Mouse (Mus musculus): ENCODE measurements at regions not wholly inside any gene's neighbourhood (a gene's known extent, or its start where the extent isn't known, plus 50 kb on each side); places are given as distances from the start of the nearest gene placed in this dataset.

DNA sequence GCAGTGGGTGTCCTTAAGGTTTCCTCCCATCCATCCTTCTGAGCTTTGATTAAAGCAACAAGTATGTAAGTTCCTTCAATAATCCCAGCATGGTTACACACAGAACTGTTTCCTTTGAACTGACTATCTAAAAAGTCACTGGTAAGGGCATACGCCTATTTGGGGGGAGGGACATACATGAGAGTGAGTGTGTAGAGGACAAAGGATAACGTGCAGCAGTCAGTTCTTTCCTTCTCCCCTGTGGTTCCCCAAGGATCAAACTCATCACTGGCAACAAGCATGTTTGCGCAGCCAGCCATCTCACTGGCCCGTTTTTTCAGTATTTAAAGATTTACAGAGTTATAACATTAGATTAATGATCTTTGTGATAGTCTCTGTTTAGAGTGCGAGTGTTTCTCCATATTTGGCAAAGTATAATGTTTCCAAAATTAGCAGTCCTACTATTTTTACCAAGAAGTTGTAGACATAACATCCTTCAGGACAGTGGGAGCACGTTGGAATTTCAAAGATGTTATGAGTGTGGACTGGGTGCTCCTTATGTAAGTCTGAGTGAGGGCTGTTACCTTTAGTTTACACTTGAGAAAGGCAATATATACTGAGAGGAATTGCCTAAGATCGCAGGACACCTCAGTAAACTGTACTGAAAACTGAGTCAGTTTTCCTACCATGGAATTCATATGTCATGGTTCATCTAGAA is 151.6 kb upstream of the Lrig3 start:
- TF ChIP-seq CTCF (IDR thresholded peaks at IDR 0.05; ENCODE audit: control insufficient read depth, insufficient read depth, insufficient read length) (no peak), FOSL1 (IDR thresholded peaks at IDR 0.05; ENCODE audit: insufficient read depth, low read length, poor library complexity, severe bottlenecking) (no peak), USF1 (IDR thresholded peaks at IDR 0.05; ENCODE audit: low read depth) (no peak)

All from C2C12 (cell line).